ENCODE assay signal across 8 mouse cellular contexts in genomic region chr7:16614888-16615715, GRCm38 (mm10). TPM values are rescaled to one million over a fixed set of nuclear protein-coding genes. Genes with fewer than 3 reads are reported as not detected.
DNase-seq lines count a peak whose midpoint lies in the region; ATAC-seq lines count a peak whose summit lies in the region.

Gene Arhgap35, minus strand, starts transcription at chr7:16614993.

- DNase-seq in adrenal gland, adult (ENCODE audit: inconsistent age in 2 of 2, low spot score in 1 of 2): peak; percentile 99 to 100
- peak; percentile 99 for DNase-seq in embryo, embryonic 10.5 days (ENCODE audit: low spot score)
- peak; percentile 100 for DNase-seq in gastrocnemius, postnatal 14 days
- peak; percentile 99 to 100 for DNase-seq in left cerebral cortex, postnatal 10 days (ENCODE audit: extremely low spot score in 1 of 2, low spot score in 2 of 2)
- peak; percentile 100 for DNase-seq in right cerebral cortex, postnatal 25 days
- peak; percentile 99 to 100 for DNase-seq in urinary bladder, postnatal 4 days (ENCODE audit: low spot score in 2 of 2)

- ATAC-seq in inflammation-experienced regulatory T-cells, adult 6 months: peak; percentile 81
- peak; percentile 96 for ATAC-seq in megakaryocyte-erythroid progenitor cell, adult 5-6 weeks (replicated peaks; ENCODE audit: low FRiP score, low TSS enrichment, poor library complexity, severe bottlenecking)

- intact Hi-C loops in gastrocnemius, postnatal 14 days (cut with DNase I; ENCODE audit: low total_unique reads): loop anchor here (5.0 kb wide), 1 partner anchor 103 kb away; no protein-coding TSS in a partner anchor
- intact Hi-C loops in left cerebral cortex, postnatal 10 days (cut with DNase I): loop anchor here (5.0 kb wide), 4 partner anchors 58 to 213 kb away; partner anchors contain the start of gene Zc3h4

RNA-seq across cellular contexts. Expression of gene Arhgap35, which starts in this region (rescaled TPM):
- total RNA-seq in gastrocnemius, postnatal 14 days (2021): 10 to 100 TPM; 18.8 to 23.1 TPM
- 1 to 10 TPM; 1.4 to 3.9 (median 2.5) TPM for polyA plus RNA-seq in inflammation-experienced regulatory T-cells, adult 6 months (2017; shearing (Covaris generic))
- total RNA-seq in left cerebral cortex, postnatal 10 days (2021): 100 to 1,000 TPM; 145 to 147 TPM
- total RNA-seq in megakaryocyte-erythroid progenitor cell, adult 5-6 weeks (2014; fragmentation: Nextera tagmentation): 11.1 and 14.3 TPM in 2 replicates
- 8.0 and 8.6 TPM in 2 replicates for total RNA-seq in megakaryocyte-erythroid progenitor cell, adult 5-6 weeks (2017)

Comparison
In these comparisons a context has a peak if more than half of its experiments do, and no peak if none do; other contexts are left out.
1. Peak in every context shown above with its lines: DNase-seq and ATAC-seq.
2. RNA of gene Arhgap35 (total RNA-seq): 145 to 147 TPM in left cerebral cortex, postnatal 10 days; 18.8 to 23.1 TPM in gastrocnemius, postnatal 14 days and 8.0 to 14.3 TPM in megakaryocyte-erythroid progenitor cell, adult 5-6 weeks; every median in the first group is over 4 times any median in the second.